Mouse (Mus musculus) midbrain, embryonic 16.5 days (tissue): Measurements from ENCODE around the gene Trp53inp2. TPM values are rescaled to one million over a fixed set of nuclear protein-coding genes. Genes with fewer than 3 reads are reported as not detected.

ENCODE experiments used
- ATAC-seq: fragments of 200-750 bp; cut with Nextera tagmentation; 2 replicates; pipeline ENCODE4 v1.8.0; 2017; ENCODE audit warnings: moderate TSS enrichment
- H3K27ac ChIP-seq: fragments of 300-500 bp; sonication (generic); 2 replicates; pipeline ENCODE4 v1.5.1; 2014; ENCODE audit warnings: mild to moderate bottlenecking, low read length, mixed read lengths
- H3K27me3 ChIP-seq: fragments of 300-500 bp; sonication (generic); 2 replicates; pipeline ENCODE4 v1.6.1; 2014; ENCODE audit warnings: low read depth, low read length, mixed read lengths; ENCODE audit not compliant: control insufficient read depth, insufficient read depth
- H3K36me3 ChIP-seq: fragments of 300-500 bp; sonication (generic); 2 replicates; pipeline ENCODE4 v1.6.1; 2014; ENCODE audit warnings: mild to moderate bottlenecking, low read length, moderate library complexity, mixed read lengths; ENCODE audit not compliant: control insufficient read depth, insufficient read depth
- H3K4me1 ChIP-seq: fragments of 300-500 bp; sonication (generic); 2 replicates; pipeline ENCODE4 v1.6.1; 2014; ENCODE audit warnings: mild to moderate bottlenecking, low read length, mixed read lengths; ENCODE audit not compliant: control insufficient read depth, insufficient read depth
- H3K4me2 ChIP-seq: fragments of 300-500 bp; sonication (generic); 2 replicates; pipeline ENCODE4 v1.6.1; 2014; ENCODE audit warnings: mild to moderate bottlenecking, low read length, mixed read lengths
- H3K4me3 ChIP-seq: fragments of 300-500 bp; sonication (generic); 2 replicates; pipeline ENCODE4 v1.5.1; 2014; ENCODE audit warnings: low read depth, mild to moderate bottlenecking, low read length, moderate library complexity, mixed read lengths
- H3K9ac ChIP-seq: fragments of 300-500 bp; sonication (generic); 2 replicates; pipeline ENCODE4 v1.6.1; 2014; ENCODE audit warnings: low read depth, low read length, mixed read lengths
- H3K9me3 ChIP-seq: fragments of 300-500 bp; sonication (generic); replicated peaks from 2 replicates; pipeline ENCODE4 v1.6.1; 2014; ENCODE audit warnings: mild to moderate bottlenecking, low read length, mixed read lengths; ENCODE audit not compliant: control insufficient read depth, poor library complexity, severe bottlenecking
- WGBS: fragments of 180-500 bp; shearing (Covaris S2); extraction: QIAGEN DNeasy Blood & Tissue Kit; methylation state at CpG from one replicate; pipeline ENCODE4 v1.1.7; 2014; 5-methylcytosine and 5-hydroxymethylcytosine counted together
- microRNA counts: library from miRNA; unstranded; fragments of <30 nt; microRNA quantifications from one replicate; lab custom pipeline; 2016
- microRNA-seq: library from miRNA; unstranded; fragments of <30 nt; microRNA quantifications from one replicate; pipeline ENCODE4, GENCODE M21; 2017
- polyA plus RNA-seq: library from polyadenylated mRNA; unstranded; fragments of >200 nt; fragmentation: Nextera tagmentation; extraction: Ambion mirVana; gene quantifications from 2 replicates; pipeline ENCODE4 v1.2.1, GENCODE M21; 2015

Trp53inp2 gene
- polyA plus RNA-seq, 1 experiment from 2014 or later, result 93.1 TPM

- H3K36me3 ChIP-seq, result peaks cover 11% of the 10 kb centered on the region; the same call in 1 of the 2 replicates
- no peak overlapping the region for H3K9ac ChIP-seq
- H3K4me3 ChIP-seq, result no peak overlapping the region
- no peak overlapping the region for H3K4me2 ChIP-seq
- no peaks in the 10 kb centered on the region for H3K4me1 ChIP-seq
- no peaks in the 10 kb centered on the region for H3K9me3 ChIP-seq
- ATAC-seq, result no peak
- no peak overlapping the region for H3K27ac ChIP-seq
- no peaks in the 10 kb centered on the region for H3K27me3 ChIP-seq
- 90% methylated on average over 5 of the region's 5 CpGs for WGBS
These were observed 13.7 kb downstream of the Trp53inp2 start for GRCm38 (mm10) chr2:155394586-155394985.

GRCm38 (mm10) chr2:155400276-155400675 is 19.4 kb downstream of the Trp53inp2 start:
- H3K4me2 ChIP-seq, result no peak overlapping the region
- H3K4me3 ChIP-seq, result no peak overlapping the region
- no peaks in the 10 kb centered on the region for H3K27me3 ChIP-seq
- no peaks in the 10 kb centered on the region for H3K4me1 ChIP-seq
- no peaks in the 10 kb centered on the region for H3K9me3 ChIP-seq
- no peak overlapping the region for H3K9ac ChIP-seq
- ATAC-seq, result no peak
- peaks cover 17% of the 10 kb centered on the region; the same call in 1 of the 2 replicates for H3K36me3 ChIP-seq
- H3K27ac ChIP-seq, result no peak overlapping the region

GRCm38 (mm10) chr2:155401926-155402325 is 21.1 kb downstream of the Trp53inp2 start:
- H3K27me3 ChIP-seq, result no peaks in the 10 kb centered on the region
- no peak overlapping the region for H3K4me3 ChIP-seq
- H3K27ac ChIP-seq, result no peak overlapping the region
- no peak overlapping the region for H3K4me2 ChIP-seq
- no peaks in the 10 kb centered on the region for H3K4me1 ChIP-seq
- no peaks in the 10 kb centered on the region for H3K9me3 ChIP-seq
- 98% methylated on average over 4 of the region's 4 CpGs for WGBS
- peaks cover 33% of the 10 kb centered on the region for H3K36me3 ChIP-seq
- no peak for ATAC-seq
- H3K9ac ChIP-seq, result no peak overlapping the region

- Histone ChIP-seq H3K9me3 (no peaks in the 10 kb centered on the region), H3K4me1 (no peaks in the 10 kb centered on the region), H3K4me2 (no peak overlapping the region), H3K36me3 (peaks cover 40% of the 10 kb centered on the region), H3K9ac (no peak overlapping the region), H3K4me3 (no peak overlapping the region), H3K27ac (no peak overlapping the region), H3K27me3 (no peaks in the 10 kb centered on the region)
- WGBS, result 98% methylated on average over 1 of the region's 1 CpGs
- ATAC-seq, result no peak
These were observed 23.8 kb downstream of the Trp53inp2 start for GRCm38 (mm10) chr2:155404635-155405034.

- peaks cover 12% of the 10 kb centered on the region; the same call in 1 of the 2 replicates for H3K36me3 ChIP-seq
- no peak overlapping the region for H3K4me3 ChIP-seq
- H3K9me3 ChIP-seq, result no peaks in the 10 kb centered on the region
- ATAC-seq, result no peak
- WGBS, result 90% methylated on average over 2 of the region's 2 CpGs
- H3K27ac ChIP-seq, result no peak overlapping the region
- no peaks in the 10 kb centered on the region for H3K4me1 ChIP-seq
- no peak overlapping the region for H3K9ac ChIP-seq
- no peaks in the 10 kb centered on the region for H3K27me3 ChIP-seq
- H3K4me2 ChIP-seq, result no peak overlapping the region
These were observed 40.1 kb downstream of the Trp53inp2 start for GRCm38 (mm10) chr2:155420911-155421310.

GRCm38 (mm10) chr2:155436445-155436844 is 55.6 kb downstream of the Trp53inp2 start:
- Histone ChIP-seq H3K4me3 (no peak overlapping the region), H3K27ac (no peak overlapping the region), H3K4me1 (no peaks in the 10 kb centered on the region), H3K36me3 (peaks cover 19% of the 10 kb centered on the region), H3K9me3 (no peaks in the 10 kb centered on the region), H3K27me3 (no peaks in the 10 kb centered on the region), H3K4me2 (no peak overlapping the region), H3K9ac (no peak overlapping the region)
- no peak for ATAC-seq

MicroRNA genes within 50 kb of the gene (microRNA counts, 519-probe panel; counts per million panel counts)
- 2,052 counts per million, percentile 52 among the panel's probes with 10 or more counts for microRNA mmu-miR-695 (lab: Ali Mortazavi, UCI)

Small RNA genes lying within 50 kb of the gene (microRNA-seq; reads per million reads assigned to microRNA genes)
- gene Mir695, result not detected

Other genes with a start within 250 kb of the Trp53inp2 start
- gene Itch, start 247.6 kb upstream of the Trp53inp2 start, polyA plus RNA-seq, result 40.2 and 46.0 TPM in 2 replicates
- 679 and 729 TPM in 2 replicates for gene Dynlrb1, start 144.5 kb upstream of the Trp53inp2 start, polyA plus RNA-seq
- 537 and 612 TPM in 2 replicates for gene Map1lc3a, start 104.8 kb upstream of the Trp53inp2 start, polyA plus RNA-seq
- 64.7 and 65.0 TPM in 2 replicates for gene Pigu, start 23.6 kb upstream of the Trp53inp2 start, polyA plus RNA-seq
- 22.7 and 26.6 TPM in 2 replicates for gene Ncoa6, start 92.8 kb downstream of the Trp53inp2 start, polyA plus RNA-seq
- gene Acss2, start 136.9 kb downstream of the Trp53inp2 start, polyA plus RNA-seq, result 23.9 TPM in 2 replicates
- 78.9 and 83.3 TPM in 2 replicates for gene Ggt7, start 137.2 kb downstream of the Trp53inp2 start, polyA plus RNA-seq
- gene Gss, start 211.8 kb downstream of the Trp53inp2 start, polyA plus RNA-seq, result 13.6 and 15.1 TPM in 2 replicates
- 0.80 and 1.0 TPM in 2 replicates for gene Myh7b, start 230.2 kb downstream of the Trp53inp2 start, polyA plus RNA-seq